Mouse (Mus musculus): Measurements from ENCODE around the gene Mpp3.

The Mpp3 gene

GRCm38 (mm10) chr11:102039487-102040137 lies 11.4 kb upstream of the Mpp3 start:
- DNase-seq (ENCODE audit: low spot score), result no peak

- DNase-seq (ENCODE audit: low spot score), result no peak
Observed at GRCm38 (mm10) chr11:102037789-102038188, 9.5 kb upstream of the Mpp3 start.

GRCm38 (mm10) chr11:102036336-102036735 lies 8.1 kb upstream of the Mpp3 start:
- DNase-seq (ENCODE audit: low spot score), result no peak

- DNase-seq (ENCODE audit: low spot score), result no peak
Observed at GRCm38 (mm10) chr11:102035456-102035960, 7.2 kb upstream of the Mpp3 start.

GRCm38 (mm10) chr11:102034887-102035286 lies 6.6 kb upstream of the Mpp3 start:
- no peak for DNase-seq (ENCODE audit: low spot score)

DNA sequence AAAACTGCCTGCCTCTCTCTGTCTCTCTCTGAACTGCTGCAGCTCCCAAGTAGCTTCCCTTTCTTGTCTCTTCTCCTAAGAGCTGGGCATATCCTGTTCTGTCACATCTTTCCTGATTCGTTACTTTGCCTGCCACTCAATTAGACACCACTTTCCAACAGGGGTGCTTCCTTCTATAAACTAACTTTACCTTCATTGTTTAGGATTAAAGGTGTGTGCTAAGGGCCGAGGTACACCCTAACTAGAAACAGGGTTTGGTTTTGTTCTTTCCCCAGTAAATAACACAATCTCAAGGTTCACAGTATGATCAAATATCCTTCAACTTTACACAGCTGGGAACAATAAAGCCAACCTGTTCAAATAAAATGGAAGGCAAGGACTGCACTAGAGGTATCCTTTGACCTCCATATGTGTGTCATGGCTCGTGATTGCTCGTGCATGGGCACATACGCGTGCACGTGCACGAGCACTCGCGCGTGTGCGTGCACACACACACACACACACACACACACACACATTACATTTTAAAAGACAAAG lies 4.9 kb upstream of the Mpp3 start:
- DNase-seq (ENCODE audit: low spot score), result no peak

- DNase-seq (ENCODE audit: low spot score), result peak; percentile 74
Observed at GRCm38 (mm10) chr11:102031149-102031548, 2.9 kb upstream of the Mpp3 start.

- DNase-seq (ENCODE audit: low spot score), result no peak
Observed at GRCm38 (mm10) chr11:102029966-102030365, 1.7 kb upstream of the Mpp3 start.

DNA sequence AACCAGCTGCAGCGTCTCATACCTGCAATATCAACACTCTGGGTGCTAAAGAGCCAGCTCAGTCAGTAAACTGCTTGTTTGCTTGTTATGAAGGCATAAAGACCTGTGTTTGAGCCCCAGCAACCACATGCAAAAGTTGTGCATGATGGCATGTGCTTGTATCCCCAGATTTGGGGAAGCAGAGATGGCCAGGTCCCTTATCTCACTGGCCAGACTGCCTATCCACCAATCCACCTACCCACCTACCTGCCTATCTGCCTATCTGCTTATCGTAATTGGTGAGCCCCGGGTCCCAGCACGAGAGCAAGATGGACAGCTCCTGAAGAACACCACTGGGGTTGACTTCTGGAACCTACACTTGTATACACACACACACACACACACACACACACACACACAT lies 1.0 kb upstream of the Mpp3 start:
- no peak for DNase-seq (ENCODE audit: low spot score)

DNA sequence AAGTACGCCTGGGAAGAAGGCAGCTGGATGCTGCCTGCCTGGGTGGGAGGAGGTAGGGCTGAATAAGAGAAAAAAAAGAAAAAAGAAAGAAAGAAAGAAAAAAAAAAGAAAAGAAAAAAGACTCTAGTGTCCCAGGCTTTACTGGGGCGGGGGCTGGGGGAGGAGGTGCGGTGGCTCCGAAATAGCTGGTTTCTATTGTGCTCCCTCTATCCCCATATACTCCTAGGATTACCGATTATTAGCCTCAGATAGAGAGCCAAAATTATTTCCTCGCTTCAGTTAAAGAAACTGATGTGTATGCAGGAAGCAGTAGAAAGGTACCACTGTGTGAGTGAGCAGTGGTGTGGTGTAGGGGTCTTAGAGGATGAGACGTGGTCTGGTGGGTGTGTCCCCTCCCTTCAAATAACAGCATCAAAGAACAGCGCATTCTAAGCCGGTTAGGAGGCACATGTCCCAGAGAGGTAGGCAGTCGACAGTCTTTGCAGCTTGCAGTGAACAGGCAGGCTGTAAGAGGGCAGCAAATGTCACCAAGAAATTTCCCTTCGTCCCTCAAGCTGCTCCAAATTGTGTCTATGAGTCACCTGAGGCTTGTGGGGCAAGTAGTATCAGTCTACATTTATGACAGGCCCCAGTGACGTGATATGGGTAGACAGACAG lies 772 bp downstream of the Mpp3 start:
- peak; percentile 67 for DNase-seq (ENCODE audit: low spot score)

- DNase-seq (ENCODE audit: low spot score), result peak; percentile 89
Observed at GRCm38 (mm10) chr11:102026694-102027360, 1.4 kb downstream of the Mpp3 start.

- DNase-seq (ENCODE audit: low spot score), result peak; percentile 41
Observed at GRCm38 (mm10) chr11:102025991-102026660, 2.1 kb downstream of the Mpp3 start.

- no peak for DNase-seq (ENCODE audit: low spot score)
Observed at GRCm38 (mm10) chr11:102025354-102025753, 2.9 kb downstream of the Mpp3 start.

GRCm38 (mm10) chr11:102024875-102025274 lies 3.4 kb downstream of the Mpp3 start:
- DNase-seq (ENCODE audit: low spot score), result no peak

DNA sequence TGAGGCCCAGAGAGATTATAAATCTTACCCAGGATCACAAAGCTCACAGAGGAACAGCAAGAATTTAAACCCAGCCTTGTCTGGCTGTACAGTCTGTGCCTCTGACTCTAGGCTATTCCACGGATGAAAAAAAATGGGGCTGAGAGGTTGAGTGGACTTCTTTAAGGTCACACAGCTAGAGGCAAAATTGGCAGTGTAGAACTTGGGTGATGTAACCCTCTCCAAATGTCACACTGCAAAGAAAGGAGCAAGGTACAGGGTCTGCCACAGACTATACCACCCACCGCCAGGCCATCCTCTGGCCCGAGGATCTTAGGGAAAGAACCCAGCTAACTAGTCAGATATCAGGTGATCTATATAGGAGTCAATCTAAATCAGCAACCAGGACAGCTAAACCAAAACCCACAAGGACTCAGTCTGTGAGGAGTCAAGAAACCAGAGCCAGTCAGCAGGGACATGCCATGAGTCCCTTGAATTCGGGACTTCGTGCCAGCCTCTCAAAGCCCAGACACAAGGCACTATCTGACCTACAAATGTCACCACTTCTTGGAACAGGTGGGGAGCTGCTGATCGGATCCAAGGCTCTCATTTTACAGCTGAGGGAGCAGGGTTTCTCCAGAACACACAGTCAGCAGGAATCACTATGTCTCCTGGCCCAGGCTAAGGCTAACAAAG lies 4.0 kb downstream of the Mpp3 start:
- no peak for DNase-seq (ENCODE audit: low spot score)

- no peak for DNase-seq (ENCODE audit: low spot score)
Observed at GRCm38 (mm10) chr11:102023406-102023805, 4.9 kb downstream of the Mpp3 start.

DNA sequence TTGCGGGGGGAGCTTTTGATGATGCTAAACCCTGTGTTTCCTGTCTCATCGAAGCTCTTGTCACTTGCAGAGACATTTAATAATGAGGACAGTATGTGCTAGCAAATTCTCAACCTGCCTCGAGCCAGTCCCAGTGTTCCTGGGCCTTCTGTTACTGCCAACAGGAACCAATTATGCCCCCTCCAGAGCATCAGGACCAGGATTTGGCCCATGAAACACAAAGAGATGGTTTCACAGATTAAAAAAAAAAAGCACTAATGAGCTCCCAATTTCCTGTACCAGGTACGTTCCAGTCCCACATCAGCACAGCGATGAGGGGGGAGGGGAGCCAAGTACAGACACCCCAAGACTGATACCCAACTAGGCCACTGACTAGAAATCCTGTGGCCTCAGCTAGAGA lies 7.1 kb downstream of the Mpp3 start:
- DNase-seq (ENCODE audit: low spot score), result no peak

DNA sequence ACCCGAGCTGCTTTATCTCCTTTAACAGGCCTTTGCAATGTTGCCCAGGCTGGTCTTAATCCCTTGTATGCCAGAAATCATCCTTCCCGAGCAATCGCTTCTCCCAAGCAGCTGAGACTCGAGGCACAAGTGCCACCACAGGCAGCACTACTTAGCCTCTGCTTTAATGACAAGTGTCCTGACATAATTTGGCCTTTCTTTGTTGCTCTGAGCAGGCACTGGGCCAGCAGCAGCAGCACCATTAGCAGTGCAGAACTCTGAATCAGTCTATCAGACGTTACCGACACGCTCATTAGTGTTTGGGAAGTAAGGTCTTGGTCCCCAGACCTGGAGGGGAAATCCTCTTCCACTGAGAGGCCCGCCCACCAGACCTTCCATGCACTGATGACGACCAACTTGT lies 8.5 kb downstream of the Mpp3 start:
- DNase-seq (ENCODE audit: low spot score), result no peak

DNA sequence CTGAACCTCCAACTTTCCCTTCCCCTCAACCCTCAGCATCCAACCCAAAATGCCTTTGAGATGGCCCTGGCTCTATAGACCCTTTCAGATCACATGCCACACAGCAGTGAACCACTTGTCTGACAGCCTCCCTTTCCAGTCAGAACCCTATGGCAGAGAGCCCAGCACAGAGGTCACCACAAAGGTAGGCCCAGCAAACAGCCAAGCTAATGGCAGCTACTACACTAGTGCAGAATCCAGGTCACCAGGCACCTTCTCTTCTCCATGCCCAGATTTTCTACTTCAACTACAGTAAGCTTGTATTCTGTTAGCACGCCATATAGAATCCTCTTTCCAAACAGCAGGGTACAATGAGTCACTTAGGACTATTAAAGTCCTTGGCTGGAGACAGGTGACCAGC lies 12.1 kb downstream of the Mpp3 start:
- no peak for DNase-seq (ENCODE audit: low spot score)

DNA sequence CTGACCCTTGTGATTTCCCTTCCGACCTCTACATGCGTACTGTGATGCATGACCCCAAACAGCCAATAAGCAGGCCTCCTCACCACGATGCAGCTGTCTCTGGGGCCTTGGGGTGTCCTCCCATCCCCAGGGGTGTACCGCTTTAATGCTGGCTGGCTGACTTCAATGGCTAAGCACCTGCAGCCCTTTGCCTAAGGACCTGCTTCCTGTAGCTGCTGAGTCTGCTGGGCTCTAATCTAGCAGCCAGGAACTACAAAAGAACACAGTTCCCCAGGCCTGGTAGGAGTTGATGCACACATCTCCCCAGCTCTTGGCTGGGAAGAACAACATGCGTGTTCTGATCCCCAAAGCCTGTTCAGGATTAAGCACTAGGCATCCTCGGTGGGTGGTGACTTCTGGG lies 12.8 kb downstream of the Mpp3 start:
- DNase-seq (ENCODE audit: low spot score), result no peak

DNA sequence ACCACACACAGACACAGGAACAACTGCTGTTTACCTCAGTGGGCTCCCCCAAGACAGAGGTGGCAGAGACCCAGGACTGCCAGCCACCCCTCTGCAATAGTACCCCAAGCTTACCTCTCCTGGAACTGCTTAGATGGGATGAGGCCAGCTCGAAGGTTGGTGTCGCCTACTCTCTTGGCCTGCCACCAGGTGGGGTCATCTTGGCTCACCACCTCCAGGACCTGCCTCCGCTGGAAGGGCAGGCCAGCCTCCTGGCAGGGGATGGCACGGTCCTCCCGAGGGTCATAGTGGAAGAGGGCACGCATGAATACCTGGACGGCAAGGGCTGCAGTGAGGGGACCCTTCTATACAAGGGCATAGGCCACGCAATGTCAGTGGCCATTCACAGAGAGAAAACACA lies 15.1 kb downstream of the Mpp3 start:
- DNase-seq (ENCODE audit: low spot score), result no peak

DNA sequence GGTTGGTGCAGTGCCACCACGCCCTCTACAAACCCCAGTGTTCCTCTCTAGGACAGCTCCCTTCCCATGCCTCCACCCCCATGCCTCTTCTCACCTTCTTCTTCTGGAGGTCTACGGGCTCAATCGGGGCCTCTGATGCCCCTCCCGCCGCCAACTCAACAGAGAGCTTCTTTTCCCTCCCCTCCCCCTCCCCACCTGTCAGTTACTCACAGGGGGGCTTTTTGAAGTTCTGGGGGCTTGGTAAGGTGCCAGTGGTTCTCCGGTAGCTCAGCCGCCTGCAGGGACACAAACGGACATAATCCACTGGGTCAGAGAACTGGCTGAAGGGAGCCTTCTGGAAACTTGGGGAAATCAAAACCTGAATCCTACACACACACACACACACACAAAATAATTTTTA lies 16.8 kb downstream of the Mpp3 start:
- DNase-seq (ENCODE audit: low spot score), result no peak
